Mouse (Mus musculus): Measurements from ENCODE around the gene Fgd3.

The Fgd3 gene

DNA sequence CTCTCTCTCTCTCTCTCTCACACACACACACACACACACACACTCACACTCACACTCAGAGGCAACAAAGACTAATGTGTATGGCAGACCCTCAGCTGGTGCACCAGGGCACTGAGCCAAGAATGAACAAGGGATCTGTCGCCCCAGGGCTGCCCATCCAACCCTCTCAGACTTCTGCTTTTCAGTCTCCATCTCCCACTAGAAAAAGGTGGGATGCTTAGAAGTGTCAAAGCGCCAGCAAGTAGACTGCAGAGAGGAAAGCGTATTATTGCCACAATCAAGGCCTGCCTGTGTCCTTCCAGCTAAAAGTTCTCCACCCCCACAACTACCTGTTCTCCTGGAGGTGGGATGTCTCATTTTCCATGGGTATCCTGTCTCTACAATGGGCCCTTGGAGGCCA is 105.7 kb downstream of the Fgd3 start:
- DNase-seq: no peak

DNA sequence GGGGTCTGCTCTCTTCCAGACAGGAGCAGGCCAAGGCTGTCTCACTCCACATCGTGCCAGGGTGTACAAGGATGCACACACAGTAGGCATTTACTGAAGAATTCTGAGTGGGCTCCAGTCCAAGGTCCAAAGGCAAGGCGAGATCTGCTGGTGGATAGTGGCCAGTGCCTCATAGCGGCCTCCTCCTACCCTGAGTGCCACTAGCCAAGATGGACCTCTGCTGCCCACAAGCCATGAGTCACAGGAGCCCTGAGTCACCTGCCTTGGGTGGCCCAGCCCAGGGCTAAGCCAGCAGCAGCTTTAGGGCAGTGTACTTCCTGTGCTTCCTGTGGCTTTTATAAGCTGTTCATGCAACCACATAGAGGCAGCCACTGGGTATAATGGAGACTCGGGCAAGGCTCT is 106.6 kb downstream of the Fgd3 start:
- no peak for DNase-seq

DNA sequence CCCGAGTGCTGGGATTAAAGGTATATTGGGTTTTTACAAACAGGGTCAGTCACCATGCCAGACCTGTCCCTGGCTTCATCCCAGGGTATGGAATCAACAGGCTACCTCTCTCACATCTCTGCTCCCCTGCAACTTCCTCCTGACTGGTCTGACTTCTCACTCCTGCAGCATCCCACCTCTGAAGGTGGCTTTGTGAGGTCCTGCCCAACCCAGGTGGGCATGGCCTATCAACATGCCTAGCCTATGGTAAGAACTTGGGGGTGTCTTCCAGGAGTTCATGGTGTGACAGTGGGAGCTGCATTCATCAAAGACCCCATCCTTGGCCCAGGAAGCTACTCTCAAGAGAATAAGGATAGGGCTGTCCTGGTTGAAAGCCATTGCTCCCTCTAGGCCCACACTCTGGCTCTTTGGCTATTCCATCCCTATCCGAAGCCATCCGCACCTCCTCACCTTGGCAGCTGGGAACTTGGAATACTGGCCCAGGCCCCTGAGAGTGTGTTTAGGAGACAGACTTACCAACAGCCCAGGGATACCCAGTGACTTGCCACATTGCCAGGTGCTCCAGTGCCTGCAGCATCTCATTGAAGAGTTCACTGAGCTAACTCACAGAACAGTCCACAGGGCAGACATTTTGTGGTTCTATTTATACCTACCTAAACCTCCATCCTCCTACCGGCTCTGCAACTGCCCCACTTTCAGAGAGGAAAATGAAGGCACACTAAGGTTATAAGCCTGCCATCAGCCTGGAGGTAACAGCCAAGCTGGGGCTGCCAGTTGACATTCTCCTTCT is 107.2 kb downstream of the Fgd3 start:
- no peak for DNase-seq
